Mouse (Mus musculus) neural tube, embryonic 14.5 days (tissue): Measurements from ENCODE around the gene Jade2. TPM values are rescaled to one million over a fixed set of nuclear protein-coding genes. Genes with fewer than 3 reads are reported as not detected.

Experiments used
- ATAC-seq: fragments of 200-750 bp; cut with Nextera tagmentation; 2 replicates; pipeline ENCODE4 v1.8.0; 2017; ENCODE audit warnings: low read depth, mild to moderate bottlenecking, moderate TSS enrichment, moderate library complexity
- H3K27ac ChIP-seq: fragments of 300-500 bp; sonication (generic); 2 replicates; pipeline ENCODE4 v1.5.1; 2014; ENCODE audit warnings: low read depth, mild to moderate bottlenecking, control low read depth, low read length, moderate library complexity, mixed read lengths
- H3K27me3 ChIP-seq: fragments of 300-500 bp; sonication (generic); 2 replicates; pipeline ENCODE4 v1.6.1; 2014; ENCODE audit warnings: low read length; ENCODE audit not compliant: control insufficient read depth, insufficient read depth
- H3K36me3 ChIP-seq: fragments of 300-500 bp; sonication (generic); 2 replicates; pipeline ENCODE4 v1.6.1; 2014; ENCODE audit warnings: low read length, mixed read lengths; ENCODE audit not compliant: control insufficient read depth, insufficient read depth
- H3K4me1 ChIP-seq: fragments of 300-500 bp; sonication (generic); 2 replicates; pipeline ENCODE4 v1.6.1; 2014; ENCODE audit warnings: low read length; ENCODE audit not compliant: control insufficient read depth, insufficient read depth
- H3K4me2 ChIP-seq: fragments of 300-500 bp; sonication (generic); 2 replicates; pipeline ENCODE4 v1.6.1; 2014; ENCODE audit warnings: mild to moderate bottlenecking, low read depth, low read length, control low read depth
- H3K4me3 ChIP-seq: fragments of 300-500 bp; sonication (generic); 2 replicates; pipeline ENCODE4 v1.5.1; 2014; ENCODE audit warnings: low read depth, low read length, control low read depth, mixed read lengths
- H3K9ac ChIP-seq: fragments of 300-500 bp; sonication (generic); replicated peaks from 2 replicates; pipeline ENCODE4 v1.6.1; 2014; ENCODE audit warnings: low read depth, mild to moderate bottlenecking, control low read depth, low read length, mixed read lengths
- H3K9me3 ChIP-seq: fragments of 300-500 bp; sonication (generic); 2 replicates; pipeline ENCODE4 v1.6.1; 2016; ENCODE audit warnings: low read length; ENCODE audit not compliant: control insufficient read depth
- WGBS: fragments of 180-500 bp; shearing (Covaris S2); extraction: QIAGEN DNeasy Blood & Tissue Kit; methylation state at CpG from one replicate; pipeline ENCODE4 v1.1.7; 2014; 5-methylcytosine and 5-hydroxymethylcytosine counted together
- polyA plus RNA-seq: library from polyadenylated mRNA; unstranded; fragments of >200 nt; fragmentation: Nextera tagmentation; extraction: Ambion mirVana; gene quantifications from 2 replicates; pipeline ENCODE4 v1.2.1, GENCODE M21; 2014

Gene Jade2
- polyA plus RNA-seq, 1 experiment from 2014 or later = 0.52 TPM

DNA sequence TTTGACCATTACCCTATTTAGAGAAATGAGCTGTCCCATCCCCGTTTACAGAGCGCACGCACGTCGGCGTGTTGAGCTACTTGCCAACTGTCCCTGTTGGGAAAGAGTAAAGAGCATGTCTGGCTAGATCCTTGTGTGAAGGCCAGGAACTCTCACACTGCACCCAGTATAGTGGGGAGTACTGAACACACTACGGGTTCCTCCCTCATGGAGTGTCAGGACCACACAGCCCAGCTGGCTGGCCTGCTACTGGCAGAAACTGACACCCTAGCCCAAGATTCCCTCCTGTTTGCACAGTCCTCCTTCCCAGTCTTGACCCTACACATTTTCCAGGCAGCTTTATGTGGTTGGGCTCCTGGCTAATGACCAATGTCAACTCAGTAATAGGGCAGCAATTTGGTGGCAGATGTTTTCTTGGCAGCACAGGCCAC lies 5.3 kb downstream of the Jade2 start:
- no peaks in the 10 kb centered on the region for H3K9me3 ChIP-seq
- no peak overlapping the region for H3K9ac ChIP-seq
- H3K27me3 ChIP-seq = peaks cover 12% of the 10 kb centered on the region
- H3K27ac ChIP-seq = no peak overlapping the region
- WGBS = 86% methylated on average over 7 of the region's 7 CpGs
- no peak for ATAC-seq
- no peak overlapping the region for H3K4me3 ChIP-seq
- H3K4me2 ChIP-seq = no peak overlapping the region
- peaks cover 11% of the 10 kb centered on the region; the same call in 1 of the 2 replicates for H3K4me1 ChIP-seq
- H3K36me3 ChIP-seq = no peaks in the 10 kb centered on the region

DNA sequence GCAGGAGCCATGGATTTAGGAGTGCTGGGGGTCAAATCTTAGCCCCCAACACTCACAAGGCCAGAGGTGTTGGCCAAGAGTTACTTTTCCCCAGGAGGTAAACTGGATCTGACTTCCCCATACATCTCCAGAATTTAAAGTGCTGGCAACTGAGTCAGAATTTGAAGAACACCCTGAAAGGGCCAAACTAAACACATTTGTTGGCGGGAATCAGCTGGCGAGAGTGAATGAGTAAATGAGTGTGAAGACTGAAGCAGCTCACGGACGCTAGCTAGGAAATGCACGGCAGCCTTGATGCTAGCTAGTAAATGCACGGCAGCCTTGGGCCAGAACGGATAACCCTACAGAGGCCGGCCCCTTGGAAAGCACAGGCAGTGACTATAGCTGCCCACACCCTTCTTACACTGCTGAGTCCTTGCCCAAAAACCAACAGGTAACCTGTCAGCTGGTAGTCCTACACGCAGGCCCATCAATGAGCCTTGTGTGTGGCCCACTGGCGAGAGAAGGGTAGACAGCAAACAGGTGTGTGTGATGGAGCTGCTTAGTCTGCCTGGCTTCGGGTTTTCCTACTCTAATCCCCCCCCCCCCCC lies 6.6 kb downstream of the Jade2 start:
- H3K27ac ChIP-seq = no peak overlapping the region
- WGBS = 86% methylated on average over 11 of the region's 11 CpGs
- no peaks in the 10 kb centered on the region for H3K36me3 ChIP-seq
- no peak overlapping the region for H3K4me3 ChIP-seq
- H3K9me3 ChIP-seq = no peaks in the 10 kb centered on the region
- ATAC-seq = no peak
- peaks cover 3% of the 10 kb centered on the region; the same call in 1 of the 2 replicates for H3K4me1 ChIP-seq
- no peak overlapping the region for H3K9ac ChIP-seq
- peaks cover 1% of the 10 kb centered on the region for H3K27me3 ChIP-seq
- no peak overlapping the region for H3K4me2 ChIP-seq

- H3K27me3 ChIP-seq = no peaks in the 10 kb centered on the region
- H3K9me3 ChIP-seq = no peaks in the 10 kb centered on the region
- no peak overlapping the region for H3K4me2 ChIP-seq
- no peak overlapping the region for H3K9ac ChIP-seq
- no peak overlapping the region for H3K4me3 ChIP-seq
- H3K4me1 ChIP-seq = no peaks in the 10 kb centered on the region
- no peaks in the 10 kb centered on the region for H3K36me3 ChIP-seq
- no peak overlapping the region for H3K27ac ChIP-seq
- WGBS = 83% methylated on average over 3 of the region's 3 CpGs
- no peak for ATAC-seq
Observed at GRCm38 (mm10) chr11:51848324-51848723, 9.1 kb downstream of the Jade2 start.

GRCm38 (mm10) chr11:51847902-51848301 lies 9.6 kb downstream of the Jade2 start:
- no peak overlapping the region for H3K4me2 ChIP-seq
- no peaks in the 10 kb centered on the region for H3K9me3 ChIP-seq
- H3K4me1 ChIP-seq = no peaks in the 10 kb centered on the region
- H3K36me3 ChIP-seq = no peaks in the 10 kb centered on the region
- H3K27me3 ChIP-seq = no peaks in the 10 kb centered on the region
- H3K27ac ChIP-seq = no peak overlapping the region
- H3K9ac ChIP-seq = no peak overlapping the region
- ATAC-seq = no peak
- H3K4me3 ChIP-seq = no peak overlapping the region
- whole genome bisulfite sequencing = 93% methylated on average over 1 of the region's 1 CpGs

DNA sequence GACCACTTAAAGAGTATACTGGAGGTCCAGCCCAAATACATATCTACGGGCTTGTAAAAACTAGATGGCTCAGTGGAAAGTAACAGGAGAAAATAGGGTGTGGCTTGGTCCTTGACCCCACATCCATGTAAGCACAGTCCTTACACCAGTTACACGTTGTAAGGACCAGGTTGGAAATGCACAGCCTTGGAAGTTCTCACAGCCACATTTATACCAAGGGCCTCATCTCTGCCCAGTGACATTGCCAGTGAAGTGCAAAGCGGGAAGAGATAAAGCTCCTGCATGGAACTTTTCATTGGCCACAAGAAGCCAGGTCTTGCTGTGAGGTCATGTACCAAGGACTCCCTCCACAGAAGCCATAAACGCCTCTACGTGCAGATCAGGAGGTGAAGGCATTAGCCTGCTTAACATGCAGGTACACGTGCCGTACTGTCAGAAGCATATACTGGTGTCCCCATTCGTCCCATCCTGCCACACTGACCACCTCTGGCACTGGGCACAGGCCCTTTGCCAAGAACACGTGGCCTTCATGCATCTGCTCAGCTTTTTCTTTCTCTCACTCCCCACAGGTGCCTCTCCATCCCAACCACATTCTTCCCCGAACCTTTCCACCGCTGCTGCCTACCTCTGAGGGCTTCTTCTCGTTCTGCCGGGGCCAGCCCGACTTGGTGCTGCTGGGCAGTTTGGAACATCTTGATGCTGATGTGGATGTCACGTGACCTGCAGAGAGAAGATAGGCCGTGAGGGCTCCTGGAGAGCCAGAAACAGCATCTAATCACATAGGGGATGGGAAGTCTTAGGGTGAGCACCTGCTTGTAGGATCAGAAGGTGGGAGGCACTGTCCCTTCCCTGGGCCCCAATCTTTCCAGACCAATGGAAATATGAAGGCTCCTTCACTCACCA lies 11.2 kb downstream of the Jade2 start:
- 90% methylated on average over 16 of the region's 16 CpGs for WGBS
- H3K27me3 ChIP-seq = no peaks in the 10 kb centered on the region

GRCm38 (mm10) chr11:51844529-51845098 lies 12.8 kb downstream of the Jade2 start:
- WGBS = 61% methylated on average over 10 of the region's 10 CpGs
- Histone ChIP-seq H3K36me3 (no peaks in the 10 kb centered on the region), H3K4me1 (no peaks in the 10 kb centered on the region), H3K27ac (no peak overlapping the region), H3K4me3 (no peak overlapping the region), H3K9ac (no peak overlapping the region), H3K9me3 (no peaks in the 10 kb centered on the region), H3K27me3 (no peaks in the 10 kb centered on the region), H3K4me2 (no peak overlapping the region)
- no peak for ATAC-seq

More for the DNA sequence above, 11.2 kb downstream of the Jade2 start:
- Histone ChIP-seq H3K4me1 (no peaks in the 10 kb centered on the region), H3K27ac (no peak overlapping the region), H3K36me3 (no peaks in the 10 kb centered on the region), H3K4me3 (no peak overlapping the region), H3K9me3 (no peaks in the 10 kb centered on the region), H3K4me2 (no peak overlapping the region), H3K9ac (no peak overlapping the region)
- ATAC-seq = no peak

DNA sequence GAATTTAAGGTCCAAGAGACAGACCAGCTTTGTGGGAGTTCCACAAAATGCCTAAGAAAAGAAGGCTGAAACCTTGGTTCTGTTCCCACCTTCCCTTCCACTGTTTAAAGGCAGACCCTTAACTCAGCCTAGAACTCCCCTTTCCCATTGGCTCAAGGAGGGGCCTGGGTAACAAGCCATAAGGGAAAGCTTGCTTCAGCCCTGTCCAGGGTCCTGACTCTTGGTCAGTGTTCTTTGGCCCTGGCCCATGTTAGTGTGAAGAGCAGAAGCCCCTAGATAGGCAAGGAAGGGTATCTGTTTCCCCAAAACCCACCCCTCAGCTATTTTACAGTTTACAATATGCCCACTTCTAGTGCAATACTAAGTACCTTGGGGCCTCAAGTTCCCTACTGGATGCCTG lies 13.6 kb downstream of the Jade2 start:
- Histone ChIP-seq H3K9ac (no peak overlapping the region), H3K4me2 (no peak overlapping the region), H3K4me1 (no peaks in the 10 kb centered on the region), H3K9me3 (no peaks in the 10 kb centered on the region), H3K27me3 (no peaks in the 10 kb centered on the region), H3K27ac (no peak overlapping the region), H3K36me3 (no peaks in the 10 kb centered on the region), H3K4me3 (no peak overlapping the region)
- no peak for ATAC-seq

DNA sequence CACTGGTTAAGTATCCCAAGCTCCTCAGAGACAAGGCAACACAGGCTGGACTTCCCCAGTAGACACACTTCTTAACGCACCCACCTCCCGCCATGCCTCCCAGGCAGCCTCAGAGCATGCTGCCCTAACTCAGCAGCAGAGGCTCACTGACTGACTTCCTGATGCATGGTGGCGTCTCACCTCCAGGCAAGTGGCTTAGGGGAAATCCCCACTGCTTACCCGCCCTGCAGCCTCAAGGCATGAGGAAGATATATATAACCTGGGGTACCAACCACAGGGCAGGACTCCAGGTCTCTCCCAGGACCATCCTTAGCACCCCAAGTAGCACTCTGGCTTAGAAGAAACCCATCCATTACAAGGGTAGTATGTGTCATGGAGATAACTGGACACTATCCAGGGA lies 14.3 kb downstream of the Jade2 start:
- WGBS = 88% methylated on average over 4 of the region's 4 CpGs
- Histone ChIP-seq H3K27me3 (no peaks in the 10 kb centered on the region), H3K9me3 (no peaks in the 10 kb centered on the region), H3K36me3 (no peaks in the 10 kb centered on the region), H3K9ac (no peak overlapping the region), H3K4me1 (no peaks in the 10 kb centered on the region), H3K4me3 (no peak overlapping the region), H3K27ac (no peak overlapping the region), H3K4me2 (no peak overlapping the region)
- no peak for ATAC-seq

DNA sequence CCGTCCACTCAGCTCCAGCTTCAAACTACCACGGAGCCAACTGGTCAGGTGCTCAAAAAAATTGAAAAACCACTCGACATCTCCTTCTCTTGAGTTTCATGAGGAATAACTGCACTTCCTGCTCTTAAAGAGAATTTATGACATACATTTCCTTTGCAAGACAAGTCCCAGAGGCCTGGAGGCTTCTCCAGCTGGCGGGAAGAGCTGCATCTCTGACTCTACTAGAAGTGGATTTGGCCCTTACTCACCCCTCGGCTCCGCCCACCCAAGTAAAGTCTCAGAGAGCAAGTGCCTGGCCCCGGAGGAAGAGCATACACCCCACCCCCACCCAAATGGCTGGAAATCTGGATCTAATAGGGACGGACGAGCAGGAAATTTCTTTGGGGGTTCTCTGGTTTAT lies 16.3 kb downstream of the Jade2 start:
- H3K9me3 ChIP-seq = no peaks in the 10 kb centered on the region
- H3K27ac ChIP-seq = no peak overlapping the region
- H3K27me3 ChIP-seq = no peaks in the 10 kb centered on the region
- 70% methylated on average over 9 of the region's 9 CpGs for WGBS
- no peak for ATAC-seq
- no peaks in the 10 kb centered on the region for H3K4me1 ChIP-seq
- no peak overlapping the region for H3K4me3 ChIP-seq
- H3K4me2 ChIP-seq = no peak overlapping the region
- no peak overlapping the region for H3K9ac ChIP-seq
- H3K36me3 ChIP-seq = no peaks in the 10 kb centered on the region
